Mouse (Mus musculus): Measurements from ENCODE around the gene 2810459M11Rik. TPM values are rescaled to one million over a fixed set of nuclear protein-coding genes. Genes with fewer than 3 reads are reported as not detected.

2810459M11Rik gene
- polyA plus RNA-seq, 2 experiments: 12.3 to 15.5 TPM

- H3K4me1 ChIP-seq (replicated peaks; ENCODE audit: control insufficient read depth in 2 of 2, insufficient read depth in 2 of 2, low read length in 1 of 2): peaks cover 0 to 2% of the 10 kb centered on the region in 2 experiments; a peak in 1 of 4 replicates
- no peak overlapping the region for H3K9ac ChIP-seq (replicated peaks)
- no peak overlapping the region for H3K27ac ChIP-seq
- WGBS (ENCODE audit: insufficient replicate concordance): 42% methylated on average over 4 of the region's 4 CpGs
- H3K27me3 ChIP-seq (ENCODE audit: control insufficient read depth, insufficient read depth, low read length): peaks cover 44% of the 10 kb centered on the region
- no peak overlapping the region for H3K4me3 ChIP-seq (ENCODE audit: insufficient read depth in 1 of 2, low read depth in 2 of 2, low read length in 2 of 2)
- TF ChIP-seq CTCF (IDR thresholded peaks at IDR 0.05; ENCODE audit: low read depth): no peak
- no peak for TF ChIP-seq EP300 (IDR thresholded peaks at IDR 0.05; ENCODE audit: low read depth)
- DNase-seq (ENCODE audit: low read depth in 3 of 3, low spot score in 3 of 3) (no peak), ATAC-seq (ENCODE audit: insufficient read depth) (no peak)
- H3K4me2 ChIP-seq (ENCODE audit: low read depth): peak overlapping the region; percentile 34
- H3K36me3 ChIP-seq (replicated peaks; ENCODE audit: control insufficient read depth, insufficient read depth, low read depth): no peaks in the 10 kb centered on the region
- no peaks in the 10 kb centered on the region for H3K9me3 ChIP-seq (ENCODE audit: control insufficient read depth, low read length)
Observed at GRCm38 (mm10) chr1:86045056-86045455, 607 bp upstream of the 2810459M11Rik start.

- no peak overlapping the region; the same call in 1 of the 2 replicates for H3K27ac ChIP-seq
- H3K4me1 ChIP-seq (replicated peaks; ENCODE audit: control insufficient read depth in 2 of 2, insufficient read depth in 2 of 2, low read length in 1 of 2): no peaks in the 10 kb centered on the region
- no peaks in the 10 kb centered on the region for H3K9me3 ChIP-seq (ENCODE audit: control insufficient read depth, low read length)
- no peak for DNase-seq (ENCODE audit: low read depth in 3 of 3, low spot score in 3 of 3)
- peak overlapping the region; percentile 13 for H3K9ac ChIP-seq (replicated peaks)
- 10% methylated on average over 24 of the region's 24 CpGs for WGBS (ENCODE audit: insufficient replicate concordance)
- peaks cover 44% of the 10 kb centered on the region for H3K27me3 ChIP-seq (ENCODE audit: control insufficient read depth, insufficient read depth, low read length)
- H3K4me2 ChIP-seq (ENCODE audit: low read depth): peak overlapping the region; percentile 41
- no peak; the same call in 1 of the 2 replicates for ATAC-seq (ENCODE audit: insufficient read depth)
- no peak for TF ChIP-seq CTCF (IDR thresholded peaks at IDR 0.05; ENCODE audit: low read depth)
- no peak for TF ChIP-seq EP300 (IDR thresholded peaks at IDR 0.05; ENCODE audit: low read depth)
- no peaks in the 10 kb centered on the region for H3K36me3 ChIP-seq (replicated peaks; ENCODE audit: control insufficient read depth, insufficient read depth, low read depth)
- H3K4me3 ChIP-seq (ENCODE audit: insufficient read depth in 1 of 2, low read depth in 2 of 2, low read length in 2 of 2): peak overlapping the region; percentile 43 to 53
Observed at GRCm38 (mm10) chr1:86046833-86047563, 1.3 kb downstream of the 2810459M11Rik start.

- WGBS (ENCODE audit: insufficient replicate concordance): 38% methylated on average over 4 of the region's 4 CpGs
- TF ChIP-seq CTCF (IDR thresholded peaks at IDR 0.05; ENCODE audit: low read depth) (no peak), EP300 (IDR thresholded peaks at IDR 0.05; ENCODE audit: low read depth) (no peak)
- Histone ChIP-seq H3K9ac (replicated peaks) (no peak overlapping the region), H3K4me2 (ENCODE audit: low read depth) (no peak overlapping the region), H3K4me3 (ENCODE audit: insufficient read depth in 1 of 2, low read depth in 2 of 2, low read length in 2 of 2) (no peak overlapping the region), H3K27ac (no peak overlapping the region), H3K27me3 (ENCODE audit: control insufficient read depth, insufficient read depth, low read length) (peaks cover 44% of the 10 kb centered on the region), H3K9me3 (ENCODE audit: control insufficient read depth, low read length) (no peaks in the 10 kb centered on the region), H3K4me1 (replicated peaks; ENCODE audit: control insufficient read depth in 2 of 2, insufficient read depth in 2 of 2, low read length in 1 of 2) (no peaks in the 10 kb centered on the region), H3K36me3 (replicated peaks; ENCODE audit: control insufficient read depth, insufficient read depth, low read depth) (no peaks in the 10 kb centered on the region)
- DNase-seq (ENCODE audit: low read depth in 3 of 3, low spot score in 3 of 3) (no peak), ATAC-seq (ENCODE audit: insufficient read depth) (no peak)
Observed at GRCm38 (mm10) chr1:86048231-86048630, 2.6 kb downstream of the 2810459M11Rik start.

GRCm38 (mm10) chr1:86048744-86049143 lies 3.1 kb downstream of the 2810459M11Rik start:
- Histone ChIP-seq H3K9me3 (ENCODE audit: control insufficient read depth, low read length) (no peaks in the 10 kb centered on the region), H3K9ac (replicated peaks) (no peak overlapping the region), H3K36me3 (replicated peaks; ENCODE audit: control insufficient read depth, insufficient read depth, low read depth) (no peaks in the 10 kb centered on the region), H3K4me3 (ENCODE audit: insufficient read depth in 1 of 2, low read depth in 2 of 2, low read length in 2 of 2) (no peak overlapping the region), H3K4me2 (ENCODE audit: low read depth) (no peak overlapping the region), H3K27ac (no peak overlapping the region), H3K27me3 (ENCODE audit: control insufficient read depth, insufficient read depth, low read length) (peaks cover 44% of the 10 kb centered on the region), H3K4me1 (replicated peaks; ENCODE audit: control insufficient read depth in 2 of 2, insufficient read depth in 2 of 2, low read length in 1 of 2) (no peaks in the 10 kb centered on the region)
- DNase-seq (ENCODE audit: low read depth in 3 of 3, low spot score in 3 of 3): no peak
- 58% methylated on average over 3 of the region's 3 CpGs for WGBS (ENCODE audit: insufficient replicate concordance)
- TF ChIP-seq CTCF (IDR thresholded peaks at IDR 0.05; ENCODE audit: low read depth): no peak
- no peak for TF ChIP-seq EP300 (IDR thresholded peaks at IDR 0.05; ENCODE audit: low read depth)
- ATAC-seq (ENCODE audit: insufficient read depth): no peak

GRCm38 (mm10) chr1:86053198-86053921 lies 7.7 kb downstream of the 2810459M11Rik start:
- WGBS (ENCODE audit: insufficient replicate concordance): 73% methylated on average over 12 of the region's 12 CpGs
- Histone ChIP-seq H3K27me3 (ENCODE audit: control insufficient read depth, insufficient read depth, low read length) (no peaks in the 10 kb centered on the region; the same call in 1 of the 2 replicates), H3K4me1 (replicated peaks; ENCODE audit: control insufficient read depth in 2 of 2, insufficient read depth in 2 of 2, low read length in 1 of 2) (peaks cover 0 to 8% of the 10 kb centered on the region in 2 experiments; a peak in 2 of 4 replicates)

More at GRCm38 (mm10) chr1:86053198-86053921, 7.7 kb downstream of the 2810459M11Rik start:
- TF ChIP-seq CTCF (IDR thresholded peaks at IDR 0.05; ENCODE audit: low read depth): no peak
- TF ChIP-seq EP300 (IDR thresholded peaks at IDR 0.05; ENCODE audit: low read depth): no peak
- Histone ChIP-seq H3K27ac (no peak overlapping the region), H3K9me3 (ENCODE audit: control insufficient read depth, low read length) (no peaks in the 10 kb centered on the region), H3K36me3 (replicated peaks; ENCODE audit: control insufficient read depth, insufficient read depth, low read depth) (no peaks in the 10 kb centered on the region), H3K4me2 (ENCODE audit: low read depth) (no peak overlapping the region), H3K9ac (replicated peaks) (no peak overlapping the region), H3K4me3 (ENCODE audit: insufficient read depth in 1 of 2, low read depth in 2 of 2, low read length in 2 of 2) (no peak overlapping the region)
- DNase-seq (ENCODE audit: low read depth in 3 of 3, low spot score in 3 of 3): no peak
- ATAC-seq (ENCODE audit: insufficient read depth): no peak

All from liver, embryonic 14.5 days (tissue).